Mouse (Mus musculus): ENCODE measurements around the gene Psg22. TPM values are rescaled to one million over a fixed set of nuclear protein-coding genes. Genes with fewer than 3 reads are reported as not detected.

Gene Psg22
- not detected in 2 replicates for polyA plus RNA-seq (2015; fragmentation: Nextera tagmentation; extraction: Ambion mirVana)

GRCm38 (mm10) chr7:18717790-18718189 lies at the start of gene Psg22:
Gene Psg22, plus strand, starts transcription at chr7:18718090.

DNA sequence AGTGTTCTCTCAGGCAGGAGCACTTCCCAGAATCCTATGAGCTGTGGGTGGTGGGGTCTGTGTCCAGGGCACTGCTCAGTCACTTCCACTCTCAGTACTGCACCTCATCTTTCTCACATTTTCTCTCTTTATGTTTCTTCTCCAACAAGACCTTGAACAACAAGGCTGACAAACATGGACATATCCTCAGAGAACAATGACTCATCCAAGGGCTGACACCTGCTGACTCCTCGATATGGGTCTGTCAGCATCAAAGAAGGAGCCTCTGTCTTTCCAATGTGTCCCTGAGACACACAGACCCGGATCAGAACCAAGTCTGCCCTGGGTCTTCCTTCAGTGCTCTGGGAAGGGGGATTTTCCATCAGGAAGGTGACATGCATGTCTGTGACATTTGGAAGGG lies 31.8 kb upstream of the Psg22 start, which contains the start of gene Psg20:
Gene Psg20, minus strand, starts transcription at position 101 of the 400 bp plus-strand sequence.

Other genes with a start within 250 kb of the Psg22 start
- gene Psg26, start 233.9 kb upstream of the Psg22 start, polyA plus RNA-seq (2015; fragmentation: Nextera tagmentation; extraction: Ambion mirVana): not detected in 2 replicates
- not detected in 2 replicates for gene Psg25, start 185.8 kb upstream of the Psg22 start, polyA plus RNA-seq (2015; fragmentation: Nextera tagmentation; extraction: Ambion mirVana)
- gene Psg27, start 150.8 kb upstream of the Psg22 start, polyA plus RNA-seq (2015; fragmentation: Nextera tagmentation; extraction: Ambion mirVana): not detected in 2 replicates
- gene Psg23, start 101.6 kb upstream of the Psg22 start, polyA plus RNA-seq (2015; fragmentation: Nextera tagmentation; extraction: Ambion mirVana): not detected in 2 replicates
- gene Psg21, start 61.4 kb upstream of the Psg22 start, polyA plus RNA-seq (2015; fragmentation: Nextera tagmentation; extraction: Ambion mirVana): not detected in 2 replicates
- not detected in 2 replicates for gene Psg20, start 31.9 kb upstream of the Psg22 start, polyA plus RNA-seq (2015; fragmentation: Nextera tagmentation; extraction: Ambion mirVana)
- not detected in 2 replicates for gene Psg19, start 80.4 kb downstream of the Psg22 start, polyA plus RNA-seq (2015; fragmentation: Nextera tagmentation; extraction: Ambion mirVana)
- not detected in 2 replicates for gene Psg17, start 103.5 kb downstream of the Psg22 start, polyA plus RNA-seq (2015; fragmentation: Nextera tagmentation; extraction: Ambion mirVana)
- 0.99 and 1.1 TPM in 2 replicates for gene Mill2, start 121.9 kb downstream of the Psg22 start, polyA plus RNA-seq (2015; fragmentation: Nextera tagmentation; extraction: Ambion mirVana)
- 31.9 and 32.6 TPM in 2 replicates for gene Pglyrp1, start 153.2 kb downstream of the Psg22 start, polyA plus RNA-seq (2015; fragmentation: Nextera tagmentation; extraction: Ambion mirVana)
- gene Ccdc61, start 192.3 kb downstream of the Psg22 start, polyA plus RNA-seq (2015; fragmentation: Nextera tagmentation; extraction: Ambion mirVana): 43.1 and 48.7 TPM in 2 replicates
- gene Nova2, start 207.8 kb downstream of the Psg22 start, polyA plus RNA-seq (2015; fragmentation: Nextera tagmentation; extraction: Ambion mirVana): 9.7 and 10.6 TPM in 2 replicates

Data from neural tube, postnatal 0 days (tissue).